Mouse (Mus musculus): ENCODE measurements around the gene Aifm3. TPM values are rescaled to one million over a fixed set of nuclear protein-coding genes. Genes with fewer than 3 reads are reported as not detected.

Gene Aifm3
- 0.02 and 0.09 TPM in 2 replicates for polyA plus RNA-seq (2012)

DNA sequence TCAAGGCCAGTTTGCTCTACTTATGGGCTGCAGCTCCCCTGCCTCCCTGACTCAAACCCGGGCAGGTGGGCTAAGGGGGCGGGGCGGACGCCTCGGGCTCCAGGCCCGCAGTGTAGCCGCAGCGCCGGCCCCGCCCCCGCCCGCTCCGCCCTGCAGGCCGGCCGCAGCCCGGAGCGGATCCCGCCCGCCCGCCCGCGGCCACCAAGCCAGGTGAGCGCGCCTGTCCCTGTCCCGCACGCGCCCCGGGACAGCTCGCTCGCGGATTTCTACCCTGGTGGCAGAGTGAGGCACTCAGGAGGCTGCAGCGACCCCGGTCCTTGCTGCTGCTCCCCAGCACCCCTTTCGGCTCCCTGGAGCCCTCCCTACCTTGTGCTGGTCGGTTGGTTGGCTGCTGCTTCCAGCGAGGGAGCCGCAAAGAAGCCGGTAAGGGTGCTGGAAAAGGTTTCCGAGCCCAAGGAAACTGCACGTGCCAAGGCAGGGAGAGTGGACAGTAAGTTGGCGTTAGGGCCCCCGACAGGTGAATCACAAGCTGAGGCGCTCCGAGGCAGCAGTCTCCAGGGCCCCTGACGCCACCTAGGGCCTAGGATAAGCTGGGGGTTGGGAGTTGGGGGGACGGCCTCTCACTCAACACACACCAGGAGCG is at the start of gene Aifm3:
TSS of gene Aifm3 (plus strand) at position 143 of the 643 bp plus-strand sequence.

DNA sequence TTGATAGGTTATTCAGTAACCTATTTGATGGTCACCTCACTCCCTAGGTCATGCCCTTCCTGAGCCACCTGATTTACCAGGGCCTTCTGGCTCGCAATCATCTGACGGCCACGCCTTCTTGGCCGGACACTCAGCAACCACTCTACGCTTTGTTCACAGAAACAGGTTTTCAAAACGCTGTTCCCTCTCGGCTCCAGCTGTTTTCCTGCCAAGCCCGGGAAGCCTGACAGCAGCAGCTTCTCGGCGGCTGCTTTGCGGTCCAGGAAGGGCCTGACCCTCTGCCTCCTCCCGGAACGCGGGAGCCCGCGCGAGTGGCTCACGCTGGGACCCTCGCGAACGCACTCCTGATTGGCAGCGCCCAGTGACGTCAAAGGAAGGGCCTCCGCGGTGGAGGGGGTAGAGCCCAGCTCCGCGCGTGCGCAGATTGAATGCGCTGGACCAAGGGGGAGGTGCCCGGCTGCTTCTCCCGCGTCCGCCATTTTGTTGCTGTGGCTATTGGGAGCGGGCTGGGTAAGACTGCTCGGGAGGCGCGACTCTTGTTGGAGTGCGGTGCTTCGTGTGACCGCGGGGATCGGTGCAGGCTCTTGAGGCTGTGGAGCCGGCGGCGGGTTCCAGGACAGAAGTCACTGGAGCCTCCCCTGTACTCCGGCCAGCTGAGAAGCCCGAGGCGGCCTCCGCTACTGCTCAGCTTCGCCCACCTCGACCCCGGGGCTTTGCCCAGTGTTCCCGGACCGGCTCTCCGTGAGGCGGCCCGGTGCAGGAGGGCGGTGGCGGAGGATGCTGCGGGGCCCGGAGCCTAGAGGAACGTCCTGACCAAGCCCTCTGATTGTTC is 37.7 kb upstream of the Aifm3 start, which contains the start of gene Crkl:
TSS of gene Crkl (plus strand) at position 447 of the 832 bp plus-strand sequence.

GRCm38 (mm10) chr16:17508546-17509239 is 19.3 kb downstream of the Aifm3 start, which contains the start of gene Lztr1:
Gene Lztr1, plus strand, starts transcription at chr16:17508688.

DNA sequence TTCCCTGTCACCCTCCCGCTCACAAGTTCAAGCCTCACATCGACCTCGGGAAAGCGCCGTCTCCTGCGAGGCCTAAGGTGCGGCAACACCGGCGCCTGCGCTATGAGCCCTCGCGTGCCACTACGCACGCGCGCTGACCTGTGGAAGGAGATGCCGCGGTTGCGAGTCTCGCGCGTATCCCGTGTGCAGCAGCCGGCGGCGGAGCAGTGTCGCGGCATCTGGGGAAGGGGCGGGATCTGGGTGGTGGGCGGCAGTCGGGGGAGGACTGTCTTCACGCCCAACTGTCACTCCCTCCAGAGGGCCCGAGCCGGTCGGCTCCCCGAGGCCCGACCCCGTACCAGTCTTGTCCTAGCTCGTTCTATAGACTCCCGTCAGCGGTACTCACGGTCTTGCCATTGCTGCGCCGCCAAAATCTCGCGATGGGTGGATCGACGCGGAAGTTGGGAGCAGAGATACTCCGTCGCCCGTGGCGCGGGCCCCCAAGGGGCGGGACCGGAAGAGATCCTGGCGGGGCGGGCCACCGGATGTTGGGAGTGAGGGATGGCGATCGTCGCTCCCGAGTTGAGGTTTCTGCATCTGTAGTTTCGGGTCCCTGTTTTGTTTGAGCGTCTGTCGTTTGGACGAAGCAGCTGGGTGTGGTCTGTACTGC is 41.4 kb downstream of the Aifm3 start, which contains the start of gene Thap7:
TSS of gene Thap7 (minus strand) at position 497 of the 649 bp plus-strand sequence.

Other genes starting within 250 kb of the Aifm3 start
- 18.3 and 31.9 TPM in 2 replicates for gene Tmem191c, start 213.5 kb upstream of the Aifm3 start, polyA plus RNA-seq (2012)
- gene Serpind1, start 158.2 kb upstream of the Aifm3 start, polyA plus RNA-seq (2012), result not detected in 2 replicates
- gene Snap29, start 83.6 kb upstream of the Aifm3 start, polyA plus RNA-seq (2012), result 3.4 and 4.4 TPM in 2 replicates
- 25.8 and 26.5 TPM in 2 replicates for gene Pi4ka, start 83.3 kb upstream of the Aifm3 start, polyA plus RNA-seq (2012)
- gene Crkl, start 37.6 kb upstream of the Aifm3 start, polyA plus RNA-seq (2012), result 23.0 and 23.5 TPM in 2 replicates
- 38.5 and 42.1 TPM in 2 replicates for gene Lztr1, start 19.1 kb downstream of the Aifm3 start, polyA plus RNA-seq (2012)
- gene Thap7, start 41.5 kb downstream of the Aifm3 start, polyA plus RNA-seq (2012), result 117 and 148 TPM in 2 replicates
- gene Lrrc74b, start 71.6 kb downstream of the Aifm3 start, polyA plus RNA-seq (2012), result not detected in 2 replicates
- gene P2rx6, start 72.3 kb downstream of the Aifm3 start, polyA plus RNA-seq (2012), result 0.03 TPM in 1 of 2 replicates, not detected in the other
- gene Slc7a4, start 93.6 kb downstream of the Aifm3 start, polyA plus RNA-seq (2012), result 2.7 and 3.6 TPM in 2 replicates
- 17.5 and 23.1 TPM in 2 replicates for gene Smpd4, start 129.7 kb downstream of the Aifm3 start, polyA plus RNA-seq (2012)
- 2.5 and 3.0 TPM in 2 replicates for gene Ccdc74a, start 156.9 kb downstream of the Aifm3 start, polyA plus RNA-seq (2012)
- 181 and 185 TPM in 2 replicates for gene Med15, start 243.3 kb downstream of the Aifm3 start, polyA plus RNA-seq (2012)